18 mouse cellular contexts compared by ENCODE assay signal in the genomic region with DNA sequence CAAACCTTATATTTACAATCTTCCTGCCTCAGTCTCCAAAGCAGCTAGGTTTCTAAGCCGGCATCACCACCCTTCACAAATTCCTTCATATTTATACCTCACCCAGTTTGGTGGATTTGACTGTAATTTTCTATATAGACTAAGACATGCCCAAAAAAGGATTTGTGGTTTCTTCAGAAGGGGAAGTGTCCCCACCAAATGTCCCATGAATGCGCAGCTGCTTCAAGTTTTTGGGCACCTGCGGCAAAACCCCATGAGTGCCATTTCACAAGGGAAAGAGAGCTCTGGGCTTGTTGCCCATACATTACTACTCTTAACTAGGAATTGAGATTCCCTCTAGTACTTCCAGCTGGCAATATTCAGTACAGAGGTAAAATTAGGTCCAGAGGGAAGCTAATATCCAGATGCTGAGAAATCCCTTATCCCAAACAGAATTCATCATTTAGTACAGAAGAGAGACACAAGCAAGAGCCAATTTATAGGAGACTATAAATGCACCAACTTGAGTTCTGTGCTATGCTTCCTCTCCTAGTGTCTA.
"Had no signal": no experiment of that assay in that cellular context is flagged by ENCODE, and none has a peak within 500 bp of the region (broad histone marks: within the 10 kb centered on the region; RNA-seq: fewer than 3 reads in every experiment).

No protein-coding gene starts in this region.

- H3K9me3 ChIP-seq: limb, embryonic 12.5 days; liver, embryonic 13.5 days; midbrain, embryonic 12.5 days; midbrain, embryonic 15.5 days; neural tube, embryonic 12.5 days; neural tube, embryonic 15.5 days had no signal

- H3K27ac ChIP-seq: kidney, postnatal 0 days; left cerebral cortex, adult 2 months; limb, embryonic 12.5 days; liver, embryonic 13.5 days; macrophage; midbrain, embryonic 12.5 days; midbrain, embryonic 15.5 days; neural tube, embryonic 12.5 days; neural tube, embryonic 15.5 days; stomach, postnatal 0 days had no signal

- ATAC-seq: midbrain, embryonic 15.5 days had no signal

- H3K4me1 ChIP-seq: limb, embryonic 12.5 days; liver, embryonic 13.5 days; midbrain, embryonic 12.5 days; midbrain, embryonic 15.5 days; neural tube, embryonic 12.5 days; neural tube, embryonic 15.5 days had no signal

- H3K4me3 ChIP-seq: left cerebral cortex, adult 2 months; limb, embryonic 12.5 days; liver, embryonic 13.5 days; midbrain, embryonic 12.5 days; midbrain, embryonic 15.5 days; neural tube, embryonic 12.5 days; neural tube, embryonic 15.5 days had no signal

- H3K9ac ChIP-seq: limb, embryonic 12.5 days; liver, embryonic 13.5 days; midbrain, embryonic 12.5 days; midbrain, embryonic 15.5 days; neural tube, embryonic 12.5 days; neural tube, embryonic 15.5 days had no signal

- H3K4me2 ChIP-seq: limb, embryonic 12.5 days; liver, embryonic 13.5 days; midbrain, embryonic 12.5 days; midbrain, embryonic 15.5 days; neural tube, embryonic 12.5 days; neural tube, embryonic 15.5 days had no signal

- DNase-seq: kidney, adult 2 months; kidney, postnatal 25 days; layer of hippocampus, postnatal 36 days; liver, embryonic 13.5 days; lung, adult 2 months; right cerebral cortex, adult 18-20 months; right cerebral cortex, postnatal 14 days; right cerebral cortex, postnatal 4 days; thymus, postnatal 36 days had no signal

- H3K27me3 ChIP-seq: limb, embryonic 12.5 days; liver, embryonic 13.5 days; midbrain, embryonic 12.5 days; midbrain, embryonic 15.5 days; neural tube, embryonic 12.5 days; neural tube, embryonic 15.5 days had no signal

- H3K36me3 ChIP-seq: limb, embryonic 12.5 days; liver, embryonic 13.5 days; midbrain, embryonic 12.5 days; midbrain, embryonic 15.5 days; neural tube, embryonic 12.5 days; neural tube, embryonic 15.5 days had no signal
